Mouse (Mus musculus): ENCODE data around the gene Sipa1l2.

GRCm38 (mm10) chr8:125530187-125531087, 39.2 kb downstream of the Sipa1l2 start:
- TF ChIP-seq CTCF (IDR thresholded peaks at IDR 0.05; ENCODE audit: borderline replicate concordance, insufficient read depth, low read depth, low read length) = no peak
- TF ChIP-seq POLR2A (IDR thresholded peaks at IDR 0.05; ENCODE audit: borderline replicate concordance, insufficient read depth, low read length) = no peak
